Mouse (Mus musculus) heart, adult 2 months (tissue): ENCODE results near the gene Mocs1. TPM values are rescaled to one million over a fixed set of nuclear protein-coding genes. Genes with fewer than 3 reads are reported as not detected.

ENCODE experiments used
- DNase-seq, 2 experiments: peaks; one replicate each; pipeline ENCODE4 v3.0.0; 2021
- H3K27ac ChIP-seq: fragments of 200-600 bp; 2 replicates; pipeline ENCODE4 v1.8.1; 2022
- H3K27me3 ChIP-seq: fragments of 200-500 bp; 2 replicates; pipeline ENCODE4 v1.6.1; 2012; ENCODE audit warnings: mild to moderate bottlenecking, low read length, inconsistent platforms, mixed read lengths; ENCODE audit not compliant: control insufficient read depth, insufficient read depth
- H3K36me3 ChIP-seq: fragments of 200-500 bp; 2 replicates; pipeline ENCODE4 v1.6.1; 2012; ENCODE audit warnings: low read length, inconsistent platforms; ENCODE audit not compliant: control insufficient read depth, insufficient read depth
- H3K4me1 ChIP-seq: fragments of 200-500 bp; 2 replicates; pipeline ENCODE4 v1.6.1; 2011; ENCODE audit warnings: low read length; ENCODE audit not compliant: control insufficient read depth, insufficient read depth
- H3K4me3 ChIP-seq: fragments of 200-600 bp; 2 replicates; pipeline ENCODE4 v1.8.1; 2022
- H3K79me2 ChIP-seq: fragments of 200-500 bp; replicated peaks from 2 replicates; pipeline ENCODE4 v1.6.1; 2012; ENCODE audit warnings: mild to moderate bottlenecking, inconsistent platforms, low read length, moderate library complexity, mixed read lengths; ENCODE audit not compliant: control insufficient read depth, insufficient read depth
- H3K9ac ChIP-seq: fragments of 200-500 bp; 2 replicates; pipeline ENCODE4 v1.6.1; 2012; ENCODE audit warnings: low read depth, mild to moderate bottlenecking, control low read depth, inconsistent platforms, low read length, mixed read lengths
- CTCF ChIP-seq: fragments of 200-600 bp; IDR thresholded peaks from 2 replicates; pipeline ENCODE4 v1.8.1; 2022; ENCODE audit warnings: antibody characterized with exemption, mild to moderate bottlenecking, moderate library complexity
- EP300 ChIP-seq: fragments of 200-500 bp; IDR thresholded peaks from 2 replicates; pipeline ENCODE4 v1.6.1; 2011; ENCODE audit warnings: low read depth, low read length, control low read depth; ENCODE audit not compliant: insufficient read depth
- POLR2A ChIP-seq: fragments of 200-500 bp; IDR thresholded peaks from 2 replicates; pipeline ENCODE4 v1.6.1; 2011; ENCODE audit warnings: mild to moderate bottlenecking, low read depth, low read length, control low read depth; ENCODE audit not compliant: insufficient read depth
- WGBS: fragments of 180-500 bp; shearing (Covaris S2); methylation state at CpG from one replicate; pipeline ENCODE4 v1.1.7; 2018; 5-methylcytosine and 5-hydroxymethylcytosine counted together
- intact Hi-C: fragments of 180-260 bp; cut with DNase I; formaldehyde crosslinking; loops from one replicate; pipeline ENCODE4 v1.15.1; 2025
- polyA plus RNA-seq: library from polyadenylated mRNA; depleted of rRNA; stranded (reverse); fragments of >200 nt; gene quantifications from 2 replicates; pipeline ENCODE4 v1.2.3, GENCODE M21; 2012
- total RNA-seq, 2 experiments: library from RNA; stranded (reverse); gene quantifications; 2 replicates each; pipeline ENCODE4 v1.2.3; 2021

Gene Mocs1
- total and polyA plus RNA-seq, 3 experiments = 13.4 to 20.9 (median 19.2) TPM

GRCm38 (mm10) chr17:49474051-49474450 is 45.9 kb downstream of the Mocs1 start:
- DNase-seq = no peak
- Histone ChIP-seq H3K27me3 (no peaks in the 10 kb centered on the region), H3K36me3 (no peaks in the 10 kb centered on the region), H3K27ac (no peak overlapping the region), H3K79me2 (no peaks in the 10 kb centered on the region), H3K4me3 (no peak overlapping the region), H3K9ac (no peak overlapping the region), H3K4me1 (no peaks in the 10 kb centered on the region)
- intact Hi-C loops = loop anchor here (5.0 kb wide), 1 partner anchor 53 kb away; no protein-coding TSS in a partner anchor
- 81% methylated on average over 4 of the region's 4 CpGs for WGBS
- TF ChIP-seq POLR2A (no peak), CTCF (no peak), EP300 (no peak)

DNA sequence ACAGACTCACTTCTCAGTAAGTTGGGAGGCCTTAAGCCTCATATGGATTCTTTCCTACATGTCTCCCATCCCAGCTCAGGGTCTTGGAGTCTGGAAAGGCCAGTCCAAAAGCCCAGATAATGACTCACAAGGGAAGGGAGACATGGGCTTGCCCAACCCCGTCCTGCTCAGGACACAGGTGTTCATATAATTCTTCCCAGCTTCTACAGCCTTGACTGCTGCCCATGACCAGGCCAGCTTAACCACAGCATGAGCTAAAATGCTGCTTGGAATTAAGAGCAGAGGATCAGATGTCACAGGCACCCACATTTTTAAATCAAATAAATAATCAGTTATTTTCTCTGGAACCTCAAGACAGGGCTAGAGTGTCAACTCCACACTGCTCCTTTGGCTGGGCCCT is 47.0 kb downstream of the Mocs1 start:
- intact Hi-C loops = no loop called here

DNA sequence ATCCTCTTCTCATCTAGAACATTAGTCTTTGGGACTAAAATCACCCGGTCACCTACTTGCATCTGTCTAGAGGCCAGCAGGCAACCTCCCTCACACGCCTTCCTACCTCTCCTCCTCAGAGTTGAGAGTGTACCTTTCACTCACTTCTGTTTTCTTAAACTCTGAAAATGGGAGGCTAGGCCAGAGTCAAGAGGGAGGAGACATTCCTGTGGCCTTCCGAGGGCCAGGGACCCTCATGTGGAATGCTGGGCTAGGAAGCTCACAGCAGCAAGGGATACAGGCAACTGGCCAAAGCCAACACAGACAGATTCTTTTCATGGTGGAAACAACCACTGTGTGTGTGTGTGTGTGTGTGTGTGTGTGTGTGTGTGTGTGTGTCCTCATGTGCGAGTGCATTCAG is 49.2 kb downstream of the Mocs1 start:
- Histone ChIP-seq H3K79me2 (no peaks in the 10 kb centered on the region), H3K9ac (no peak overlapping the region), H3K27ac (no peak overlapping the region), H3K27me3 (no peaks in the 10 kb centered on the region), H3K4me1 (no peaks in the 10 kb centered on the region), H3K36me3 (no peaks in the 10 kb centered on the region), H3K4me3 (no peak overlapping the region)
- WGBS = 62% methylated on average over 4 of the region's 4 CpGs
- intact Hi-C loops = no loop called here
- no peak for TF ChIP-seq POLR2A
- no peak for TF ChIP-seq CTCF
- no peak for TF ChIP-seq EP300
- no peak for DNase-seq

More for the DNA sequence above, 47.0 kb downstream of the Mocs1 start:
- Histone ChIP-seq H3K9ac (no peak overlapping the region), H3K27ac (no peak overlapping the region), H3K27me3 (no peaks in the 10 kb centered on the region), H3K36me3 (no peaks in the 10 kb centered on the region), H3K4me1 (no peaks in the 10 kb centered on the region), H3K4me3 (no peak overlapping the region), H3K79me2 (no peaks in the 10 kb centered on the region)
- WGBS = 86% methylated on average over 1 of the region's 1 CpGs
- TF ChIP-seq CTCF (no peak), POLR2A (no peak), EP300 (no peak)
- no peak for DNase-seq

GRCm38 (mm10) chr17:49481876-49482275 is 53.7 kb downstream of the Mocs1 start:
- Histone ChIP-seq H3K27me3 (no peaks in the 10 kb centered on the region), H3K36me3 (no peaks in the 10 kb centered on the region), H3K27ac (no peak overlapping the region), H3K4me3 (no peak overlapping the region), H3K79me2 (no peaks in the 10 kb centered on the region), H3K9ac (no peak overlapping the region), H3K4me1 (no peaks in the 10 kb centered on the region)
- TF ChIP-seq POLR2A (no peak), CTCF (no peak), EP300 (no peak)
- intact Hi-C loops = loop anchor here (10.0 kb wide), 1 partner anchor 263 kb away; no protein-coding TSS in a partner anchor
- no peak for DNase-seq
- WGBS = 79% methylated on average over 3 of the region's 3 CpGs

GRCm38 (mm10) chr17:49484435-49484834 is 56.3 kb downstream of the Mocs1 start:
- TF ChIP-seq CTCF = no peak
- TF ChIP-seq EP300 = no peak
- TF ChIP-seq POLR2A = no peak
- no peak overlapping the region for H3K9ac ChIP-seq
- intact Hi-C loops = loop anchor here (10.0 kb wide), 1 partner anchor 260 kb away; no protein-coding TSS in a partner anchor
- 33% methylated on average over 3 of the region's 3 CpGs for WGBS
- H3K27ac ChIP-seq = no peak overlapping the region
- no peaks in the 10 kb centered on the region for H3K27me3 ChIP-seq
- H3K36me3 ChIP-seq = no peaks in the 10 kb centered on the region
- no peak overlapping the region for H3K4me3 ChIP-seq
- H3K79me2 ChIP-seq = no peaks in the 10 kb centered on the region
- no peak for DNase-seq
- H3K4me1 ChIP-seq = peaks cover 3% of the 10 kb centered on the region; the same call in 1 of the 2 replicates

- no peaks in the 10 kb centered on the region for H3K27me3 ChIP-seq
- no peak overlapping the region for H3K9ac ChIP-seq
- peak; percentile 46 to 62 for DNase-seq
- WGBS = 32% methylated on average over 5 of the region's 5 CpGs
- no peak overlapping the region; the same call in 1 of the 2 replicates for H3K27ac ChIP-seq
- TF ChIP-seq POLR2A (no peak), CTCF (no peak), EP300 (no peak)
- H3K79me2 ChIP-seq = no peaks in the 10 kb centered on the region
- intact Hi-C loops = loop anchor here (10.0 kb wide), 1 partner anchor 256 kb away; no protein-coding TSS in a partner anchor
- H3K36me3 ChIP-seq = no peaks in the 10 kb centered on the region
- no peak overlapping the region for H3K4me3 ChIP-seq
- peaks cover 3% of the 10 kb centered on the region; the same call in 1 of the 2 replicates for H3K4me1 ChIP-seq
Measured at GRCm38 (mm10) chr17:49489098-49489497, 60.9 kb downstream of the Mocs1 start.
